Mouse (Mus musculus) hindbrain, embryonic 14.5 days (tissue): Measurements from ENCODE around the gene Zfp143. TPM values are rescaled to one million over a fixed set of nuclear protein-coding genes. Genes with fewer than 3 reads are reported as not detected.

Experiments used
- ATAC-seq: fragments of 200-750 bp; cut with Nextera tagmentation; 2 replicates; pipeline ENCODE4 v1.8.0; 2017; ENCODE audit warnings: moderate number of reproducible peaks, mild to moderate bottlenecking, moderate TSS enrichment, moderate library complexity; ENCODE audit not compliant: low FRiP score
- DNase-seq: peaks from one replicate; pipeline ENCODE4 v3.0.0-alpha.2; 2015; ENCODE audit warnings: low spot score
- H3K27ac ChIP-seq: fragments of 300-500 bp; sonication (generic); 2 replicates; pipeline ENCODE4 v1.5.1; 2014; ENCODE audit warnings: mild to moderate bottlenecking, moderate library complexity
- H3K27me3 ChIP-seq: fragments of 300-500 bp; sonication (generic); 2 replicates; pipeline ENCODE4 v1.6.1; 2014; ENCODE audit warnings: mild to moderate bottlenecking, low read length, mixed read lengths; ENCODE audit not compliant: control insufficient read depth, insufficient read depth
- H3K36me3 ChIP-seq: fragments of 300-500 bp; sonication (generic); replicated peaks from 2 replicates; pipeline ENCODE4 v1.6.1; 2014; ENCODE audit not compliant: control insufficient read depth, insufficient read depth
- H3K4me1 ChIP-seq: fragments of 300-500 bp; sonication (generic); replicated peaks from 2 replicates; pipeline ENCODE4 v1.6.1; 2014; ENCODE audit warnings: antibody characterized with exemption, low read length, mixed read lengths; ENCODE audit not compliant: control insufficient read depth, insufficient read depth
- H3K4me2 ChIP-seq: fragments of 300-500 bp; sonication (generic); replicated peaks from 2 replicates; pipeline ENCODE4 v1.6.1; 2014; ENCODE audit warnings: mild to moderate bottlenecking, moderate library complexity
- H3K4me3 ChIP-seq: fragments of 300-500 bp; sonication (generic); replicated peaks from 2 replicates; pipeline ENCODE4 v1.5.1; 2014; ENCODE audit warnings: mild to moderate bottlenecking, low read length
- H3K9ac ChIP-seq: fragments of 300-500 bp; sonication (generic); 2 replicates; pipeline ENCODE4 v1.6.1; 2014
- H3K9me3 ChIP-seq: fragments of 300-500 bp; sonication (generic); 2 replicates; pipeline ENCODE4 v1.6.1; 2016; ENCODE audit warnings: low read length; ENCODE audit not compliant: control insufficient read depth
- WGBS: fragments of 180-500 bp; shearing (Covaris S2); extraction: QIAGEN DNeasy Blood & Tissue Kit; methylation state at CpG from one replicate; pipeline ENCODE4 v1.1.7; 2014; 5-methylcytosine and 5-hydroxymethylcytosine counted together
- polyA plus RNA-seq: library from polyadenylated mRNA; unstranded; fragments of >200 nt; fragmentation: Nextera tagmentation; extraction: Ambion mirVana; gene quantifications from 2 replicates; pipeline ENCODE4 v1.2.1, GENCODE M21; 2014

The Zfp143 gene
- 14.7 and 17.0 TPM in 2 replicates for polyA plus RNA-seq

DNA sequence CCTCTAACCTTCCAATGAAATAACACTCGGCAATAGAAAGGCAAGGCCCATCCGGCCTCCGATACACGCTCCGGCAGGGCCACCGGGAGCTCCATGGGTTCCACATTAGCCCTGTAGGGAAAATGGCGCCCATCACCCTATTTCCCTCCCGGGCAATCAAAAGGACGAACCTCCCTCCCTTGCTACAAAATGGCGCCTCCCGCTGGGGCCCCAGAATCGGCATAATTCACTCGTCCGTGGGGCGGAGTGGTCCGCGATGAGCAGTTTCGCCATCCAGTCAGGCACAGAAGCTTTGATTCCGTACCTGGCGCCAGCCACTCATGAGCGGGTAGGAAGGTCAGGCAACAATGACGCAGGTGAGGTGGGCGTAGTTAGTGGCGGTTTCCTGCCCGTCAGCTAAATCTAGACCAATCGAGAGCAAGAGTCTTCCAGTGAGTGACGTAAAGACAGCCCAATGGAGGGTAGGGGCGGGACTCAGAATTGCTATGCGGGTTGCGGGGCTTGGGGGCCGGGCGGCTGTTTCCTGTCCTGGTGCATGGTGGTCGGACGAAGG is at the start of gene Zfp143:
Gene Zfp143, plus strand, starts transcription at position 19 of the 553 bp plus-strand sequence.
- peak; percentile 100 for DNase-seq
- peaks cover 18% of the 10 kb centered on the region for H3K4me1 ChIP-seq
- peak; percentile 99 for ATAC-seq
- H3K4me2 ChIP-seq: peak within 1 kb of the TSS; percentile 72
- H3K27ac ChIP-seq: peak within 1 kb of the TSS; percentile 100
- no peaks in the 10 kb centered on the region for H3K27me3 ChIP-seq
- H3K9ac ChIP-seq: peak within 1 kb of the TSS; percentile 99
- no peaks in the 10 kb centered on the region for H3K9me3 ChIP-seq
- peaks cover 7% of the 10 kb centered on the region; the same call in 1 of the 2 replicates for H3K36me3 ChIP-seq
- WGBS: 0% methylated on average over 34 of the region's 34 CpGs
- H3K4me3 ChIP-seq: peak within 1 kb of the TSS; percentile 81

DNA sequence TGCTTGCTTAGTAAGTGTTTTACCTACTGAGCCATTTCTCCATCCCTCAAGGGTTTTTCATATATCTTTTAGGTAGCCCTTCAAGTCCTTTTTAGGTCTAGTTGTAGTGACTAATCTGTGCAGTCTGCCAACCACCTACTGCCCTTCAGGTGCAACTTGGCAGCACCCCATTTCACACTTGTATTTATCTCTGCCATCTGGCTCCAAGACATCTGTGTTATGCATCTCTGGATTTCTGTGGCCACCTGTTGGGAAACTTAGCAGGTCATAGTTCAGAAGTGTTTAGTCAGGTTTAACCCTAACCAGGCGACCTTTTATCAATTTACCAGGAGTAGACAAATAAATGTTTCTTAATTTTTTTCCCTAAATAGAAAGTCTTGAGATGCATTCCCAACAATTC is 49.6 kb upstream of the Zfp143 start:
- Histone ChIP-seq H3K27ac (no peak overlapping the region), H3K27me3 (no peaks in the 10 kb centered on the region), H3K4me2 (no peak overlapping the region), H3K9ac (no peak overlapping the region), H3K36me3 (no peaks in the 10 kb centered on the region), H3K4me3 (no peak overlapping the region), H3K4me1 (no peaks in the 10 kb centered on the region), H3K9me3 (no peaks in the 10 kb centered on the region)
- DNase-seq (no peak), ATAC-seq (no peak)
- 50% methylated on average over 1 of the region's 1 CpGs for WGBS

DNA sequence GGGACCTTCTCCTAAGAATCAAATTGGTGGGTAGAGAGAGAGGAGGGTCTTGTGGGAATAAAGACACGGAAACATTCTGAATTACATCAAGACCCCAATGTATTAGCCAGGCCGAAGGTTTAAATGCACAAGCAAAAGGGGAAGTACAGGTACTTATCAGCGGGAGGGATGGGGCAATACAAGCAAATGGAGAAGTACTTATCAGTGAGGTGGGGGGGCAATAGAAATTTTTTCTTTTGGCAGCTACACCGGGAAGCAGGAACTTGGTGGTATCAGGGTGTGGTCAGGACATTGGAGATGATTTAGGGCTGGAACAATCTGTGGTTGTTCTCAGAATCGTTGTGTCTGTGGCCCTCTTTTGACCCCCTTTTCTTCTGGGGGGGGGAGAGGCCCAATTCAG is 46.7 kb upstream of the Zfp143 start:
- Histone ChIP-seq H3K9ac (no peak overlapping the region), H3K36me3 (no peaks in the 10 kb centered on the region), H3K4me3 (no peak overlapping the region), H3K27me3 (no peaks in the 10 kb centered on the region), H3K9me3 (no peaks in the 10 kb centered on the region), H3K27ac (no peak overlapping the region), H3K4me1 (peaks cover 4% of the 10 kb centered on the region; the same call in 1 of the 2 replicates), H3K4me2 (no peak overlapping the region)
- WGBS: 86% methylated on average over 5 of the region's 5 CpGs
- DNase-seq: no peak
- ATAC-seq: no peak

DNA sequence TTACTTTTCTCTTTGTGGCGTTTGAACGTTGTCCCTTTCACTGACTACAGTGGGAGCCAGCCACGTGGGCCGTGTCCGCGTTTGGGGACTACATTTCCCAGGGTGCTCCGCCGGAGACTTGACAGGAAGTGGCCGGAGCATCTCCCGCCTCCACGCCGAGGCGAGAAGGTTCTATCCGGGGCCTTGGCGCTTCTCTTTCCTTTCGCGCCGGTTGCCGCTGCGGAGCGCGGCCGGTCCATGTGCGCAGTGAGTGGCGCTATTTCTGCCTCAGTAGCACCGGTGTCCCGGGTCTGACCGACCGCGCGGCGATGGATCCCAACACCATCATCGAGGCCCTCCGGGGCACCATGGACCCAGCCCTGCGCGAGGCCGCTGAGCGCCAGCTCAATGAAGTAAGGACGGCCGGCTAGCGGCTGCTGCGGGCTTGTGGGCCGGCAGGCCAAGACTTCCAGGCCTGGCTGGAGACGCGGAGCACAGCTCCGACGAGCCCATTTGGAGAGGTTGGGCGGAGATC is 42.8 kb upstream of the Zfp143 start, which contains the start of gene Ipo7:
Gene Ipo7, plus strand, starts transcription at position 158 of the 514 bp plus-strand sequence.
- peak within 1 kb of the TSS; percentile 97 for H3K4me2 ChIP-seq
- H3K4me1 ChIP-seq: peaks cover 16% of the 10 kb centered on the region
- no peaks in the 10 kb centered on the region for H3K36me3 ChIP-seq
- H3K27me3 ChIP-seq: no peaks in the 10 kb centered on the region
- H3K27ac ChIP-seq: peak within 1 kb of the TSS; percentile 88
- peak within 1 kb of the TSS; percentile 98 for H3K4me3 ChIP-seq
- peak within 1 kb of the TSS; percentile 97 for H3K9ac ChIP-seq
- WGBS: under 1% methylated on average over 48 of the region's 48 CpGs
- peak; percentile 92 for DNase-seq
- H3K9me3 ChIP-seq: no peaks in the 10 kb centered on the region
- ATAC-seq: peak; percentile 99

DNA sequence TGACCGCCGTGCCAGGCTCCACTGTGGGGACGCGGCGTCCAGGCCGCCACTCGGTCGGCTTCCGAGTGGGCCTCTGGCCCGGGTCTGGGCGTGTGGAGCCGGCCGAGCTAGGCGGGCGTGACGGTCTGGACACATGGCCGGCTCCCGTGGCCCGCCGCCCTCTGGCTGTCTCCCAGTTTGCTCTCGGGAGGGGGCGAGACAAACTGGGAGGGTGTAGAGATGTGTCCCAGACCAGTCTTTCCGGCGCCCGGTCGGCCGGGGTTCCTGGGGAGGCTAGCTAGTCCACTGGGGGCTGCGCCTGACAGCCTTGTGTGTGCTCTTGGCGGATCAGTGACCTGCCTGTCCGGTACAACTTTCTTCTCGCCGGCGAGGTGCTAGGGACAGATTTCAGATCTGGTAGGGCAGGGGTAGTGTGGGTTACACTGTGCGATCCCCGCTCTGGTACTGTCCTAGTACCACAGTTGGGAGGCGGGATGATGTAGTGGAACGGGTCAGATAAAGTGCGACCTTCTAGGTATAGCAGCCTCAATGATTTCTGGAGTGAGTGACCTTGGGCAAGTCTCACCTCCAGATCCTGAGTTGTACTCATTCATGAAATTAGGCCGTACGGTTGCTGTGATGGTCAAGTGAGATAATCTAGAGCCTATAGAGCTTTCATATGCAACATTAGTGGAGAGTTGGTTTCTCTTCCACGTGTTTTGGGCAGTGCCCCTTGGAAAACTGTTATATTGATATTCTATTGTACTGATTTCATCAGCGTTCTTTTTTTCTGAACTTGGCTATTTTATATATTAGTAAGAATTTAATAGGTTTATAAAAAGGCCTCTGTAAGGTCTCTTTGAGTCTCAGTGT is 42.2 kb upstream of the Zfp143 start:
- peak overlapping the region; percentile 98 for H3K4me3 ChIP-seq
- WGBS: under 1% methylated on average over 42 of the region's 42 CpGs
- peak overlapping the region; percentile 97 for H3K9ac ChIP-seq
- H3K27me3 ChIP-seq: no peaks in the 10 kb centered on the region
- ATAC-seq (no peak; the same call in 1 of the 2 replicates), DNase-seq (no peak)
- H3K9me3 ChIP-seq: no peaks in the 10 kb centered on the region
- no peaks in the 10 kb centered on the region for H3K36me3 ChIP-seq
- H3K4me2 ChIP-seq: peak overlapping the region; percentile 97
- peaks cover 16% of the 10 kb centered on the region for H3K4me1 ChIP-seq
- H3K27ac ChIP-seq: peak overlapping the region; percentile 88

DNA sequence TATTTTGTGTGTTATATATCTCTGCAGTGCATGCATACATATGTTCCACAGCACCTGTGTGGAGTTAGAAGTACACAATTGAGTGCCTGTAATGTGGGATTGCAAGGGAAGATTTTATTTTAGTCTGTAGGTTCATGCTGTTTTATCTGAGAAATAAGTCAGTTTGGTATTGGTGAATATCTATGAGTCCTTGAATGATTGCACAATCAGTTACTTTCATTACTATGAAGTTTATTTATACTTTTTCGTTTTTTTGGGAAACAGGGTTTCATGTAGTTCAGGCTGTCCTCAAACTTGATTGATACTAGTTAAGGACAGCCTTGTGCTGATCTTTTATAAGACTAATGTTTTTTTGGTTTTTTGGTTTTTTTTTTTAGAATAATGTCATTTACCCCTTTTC is 37.5 kb upstream of the Zfp143 start:
- no peak overlapping the region for H3K9ac ChIP-seq
- ATAC-seq: no peak
- no peak overlapping the region for H3K4me2 ChIP-seq
- no peak overlapping the region for H3K27ac ChIP-seq
- no peak for DNase-seq
- H3K4me1 ChIP-seq: peaks cover 16% of the 10 kb centered on the region
- WGBS: 100% methylated on average over 1 of the region's 1 CpGs
- no peaks in the 10 kb centered on the region for H3K9me3 ChIP-seq
- H3K4me3 ChIP-seq: no peak overlapping the region
- H3K27me3 ChIP-seq: no peaks in the 10 kb centered on the region
- H3K36me3 ChIP-seq: no peaks in the 10 kb centered on the region

DNA sequence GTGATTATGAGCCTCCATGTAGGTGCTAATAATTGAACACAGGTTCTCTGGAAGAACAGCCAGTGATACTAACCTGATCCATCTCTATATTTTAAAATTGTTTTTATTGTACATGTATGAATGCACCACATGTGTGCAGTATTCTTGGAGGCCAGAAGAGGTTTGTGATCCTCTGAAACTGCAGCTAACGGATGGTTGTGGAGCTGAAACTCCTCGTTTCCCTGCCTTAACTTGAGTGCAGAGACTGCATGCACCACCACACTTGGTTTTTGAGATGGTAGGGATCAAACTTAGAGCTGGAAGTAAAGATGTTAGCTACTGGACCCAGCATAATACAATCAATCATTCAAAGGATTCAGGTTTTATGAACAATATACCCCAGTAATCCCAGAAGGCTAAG is 34.4 kb upstream of the Zfp143 start:
- no peak overlapping the region for H3K27ac ChIP-seq
- 86% methylated on average over 2 of the region's 2 CpGs for WGBS
- H3K36me3 ChIP-seq: peaks cover 23% of the 10 kb centered on the region
- H3K27me3 ChIP-seq: no peaks in the 10 kb centered on the region
- H3K4me3 ChIP-seq: no peak overlapping the region
- H3K4me2 ChIP-seq: no peak overlapping the region
- DNase-seq (no peak), ATAC-seq (no peak)
- no peaks in the 10 kb centered on the region for H3K9me3 ChIP-seq
- H3K9ac ChIP-seq: no peak overlapping the region
- H3K4me1 ChIP-seq: no peaks in the 10 kb centered on the region

DNA sequence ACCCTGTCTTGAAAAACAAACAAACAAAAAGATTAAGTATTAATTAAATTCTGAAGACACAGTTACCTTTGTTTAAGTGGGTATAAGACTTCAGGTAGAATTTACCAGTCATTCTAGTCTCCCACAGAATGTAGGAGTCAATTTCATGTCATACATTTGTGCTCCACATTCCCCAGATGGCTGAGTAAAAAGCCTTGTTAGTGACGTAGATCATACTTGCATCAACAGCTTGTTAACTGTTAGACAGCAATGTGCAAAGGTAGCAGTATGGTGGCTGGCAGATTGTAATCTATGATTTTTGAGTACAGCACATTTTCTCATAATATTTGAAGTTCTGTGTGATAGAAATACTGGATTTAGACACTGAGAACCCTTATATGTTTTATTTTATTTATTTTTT is 32.2 kb upstream of the Zfp143 start:
- no peak for DNase-seq
- no peak overlapping the region for H3K27ac ChIP-seq
- H3K36me3 ChIP-seq: peaks cover 44% of the 10 kb centered on the region
- H3K9me3 ChIP-seq: no peaks in the 10 kb centered on the region
- H3K4me3 ChIP-seq: no peak overlapping the region
- no peak for ATAC-seq
- H3K27me3 ChIP-seq: no peaks in the 10 kb centered on the region
- H3K9ac ChIP-seq: no peak overlapping the region
- H3K4me2 ChIP-seq: no peak overlapping the region
- WGBS: 61% methylated on average over 1 of the region's 1 CpGs
- H3K4me1 ChIP-seq: no peaks in the 10 kb centered on the region

DNA sequence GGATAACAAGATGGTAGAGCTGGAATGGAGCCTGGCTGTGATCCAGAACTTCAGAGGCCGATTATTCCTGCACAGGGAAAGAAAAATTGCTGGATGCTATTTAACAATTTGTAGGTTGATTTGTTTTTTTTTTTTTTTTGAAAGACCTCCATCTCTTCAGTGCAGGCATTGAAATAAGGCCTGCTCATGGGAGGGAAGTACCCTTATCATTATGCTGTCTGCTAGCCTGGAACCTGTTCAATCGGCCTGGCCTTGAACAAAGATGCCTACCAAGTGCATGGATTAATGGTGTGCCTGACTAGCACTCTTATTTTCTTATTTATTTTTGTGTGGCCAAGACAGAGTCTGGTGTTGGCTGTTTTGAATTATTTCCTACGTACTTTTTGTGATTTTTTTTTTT is 30.7 kb upstream of the Zfp143 start:
- WGBS: 83% methylated on average over 3 of the region's 3 CpGs
- Histone ChIP-seq H3K4me1 (no peaks in the 10 kb centered on the region), H3K36me3 (peaks cover 55% of the 10 kb centered on the region), H3K4me2 (no peak overlapping the region), H3K9ac (no peak overlapping the region), H3K27me3 (no peaks in the 10 kb centered on the region), H3K9me3 (no peaks in the 10 kb centered on the region), H3K27ac (no peak overlapping the region), H3K4me3 (no peak overlapping the region)
- ATAC-seq: no peak
- DNase-seq: no peak
